Mouse (Mus musculus) G1E (cell line): ENCODE data around the gene Cdc42bpg. TPM values are rescaled to one million over a fixed set of nuclear protein-coding genes. Genes with fewer than 3 reads are reported as not detected.

Experiments used
- ATAC-seq: 2 replicates; pipeline ENCODE4 v1.8.0; 2016; ENCODE audit warnings: mild to moderate bottlenecking; ENCODE audit not compliant: insufficient number of reproducible peaks, poor library complexity, low FRiP score, severe bottlenecking; ENCODE audit errors: extremely low read depth
- DNase-seq: peaks from one replicate; pipeline ENCODE4 v3.0.0; 2012; ENCODE audit warnings: low spot score
- H3K27me3 ChIP-seq: 2 replicates; pipeline ENCODE4 v1.6.1; 2012; ENCODE audit warnings: mild to moderate bottlenecking, low read length, inconsistent platforms; ENCODE audit not compliant: insufficient read depth
- H3K36me3 ChIP-seq: replicated peaks from 2 replicates; pipeline ENCODE3; 2012; ENCODE audit warnings: mild to moderate bottlenecking, inconsistent platforms
- H3K4me1 ChIP-seq: 2 replicates; pipeline ENCODE4 v1.6.1; 2012; ENCODE audit warnings: low read depth, low read length, inconsistent platforms, mixed read lengths; ENCODE audit not compliant: insufficient read depth
- H3K4me3 ChIP-seq: 2 replicates; pipeline ENCODE4 v1.5.1; 2012; ENCODE audit warnings: low read depth, mild to moderate bottlenecking, inconsistent platforms, low read length, moderate library complexity, mixed read lengths
- H3K9me3 ChIP-seq: replicated peaks from 2 replicates; pipeline ENCODE4 v1.6.1; 2012; ENCODE audit warnings: inconsistent platforms
- CTCF ChIP-seq: IDR thresholded peaks from 2 replicates; pipeline ENCODE4 v1.5.1; 2012; ENCODE audit warnings: low read depth, low read length, inconsistent platforms, mixed read lengths
- GATA1 ChIP-seq: IDR thresholded peaks from 2 replicates; pipeline ENCODE4 v1.6.1; 2012; ENCODE audit warnings: borderline replicate concordance, low read length, inconsistent platforms, mixed read lengths
- GATA2 ChIP-seq: IDR thresholded peaks from 2 replicates; pipeline ENCODE4 v1.6.1; 2012; ENCODE audit warnings: low read depth, low read length, inconsistent platforms, borderline replicate concordance
- POLR2AphosphoS5 ChIP-seq: IDR thresholded peaks from 2 replicates; pipeline ENCODE4 v1.6.1; 2012; ENCODE audit warnings: low read depth, low read length, inconsistent platforms; ENCODE audit not compliant: insufficient replicate concordance
- TAL1 ChIP-seq: conservative IDR thresholded peaks from 2 replicates; pipeline ENCODE4 v1.6.1; 2012; ENCODE audit warnings: low read depth, low read length, inconsistent platforms, mixed read lengths
- polyA plus RNA-seq: library from polyadenylated mRNA; stranded (reverse); fragments of >175 nt; gene quantifications from 2 replicates; pipeline ENCODE4 v1.2.3, GENCODE M21; 2012
- total RNA-seq, 2 experiments: library from RNA; stranded (forward) in 1 of 2; stranded (reverse) in 1 of 2; fragments of 200-1000 nt in 1 of 2; fragments of >200 nt in 1 of 2; fragmentation: Nextera tagmentation in 1 of 2; gene quantifications; 2 replicates each; pipeline ENCODE4 v1.2.3; 2014 to 2017

The Cdc42bpg gene
- total and polyA plus RNA-seq, 3 experiments: 2.0 to 14.1 (median 5.0) TPM

DNA sequence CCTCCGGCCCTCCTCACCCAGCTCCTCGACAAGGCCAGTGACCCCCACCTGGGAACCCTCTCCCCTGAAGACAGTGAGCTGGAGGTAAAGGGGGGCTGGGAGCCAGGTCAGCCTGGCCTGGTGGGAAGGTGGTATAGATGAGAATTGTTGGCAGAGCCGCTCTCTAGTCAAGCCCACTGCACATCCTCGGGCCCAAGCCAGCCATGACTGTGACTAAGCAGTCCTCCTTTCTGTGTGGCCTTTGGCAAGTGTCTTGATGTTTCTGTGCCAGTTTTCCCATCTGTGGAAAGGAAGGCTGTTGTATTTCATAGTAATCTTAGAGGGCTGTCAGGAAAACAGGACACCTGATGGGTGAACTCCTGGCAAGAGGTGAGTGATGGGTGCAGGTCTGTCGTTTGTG is 37.7 kb downstream of the Cdc42bpg start:
- DNase-seq (no peak), ATAC-seq (no peak)
- TF ChIP-seq CTCF (no peak), GATA2 (no peak), GATA1 (no peak), POLR2AphosphoS5 (no peak), TAL1 (no peak)
- Histone ChIP-seq H3K9me3 (no peaks in the 10 kb centered on the region), H3K36me3 (peaks cover 88% of the 10 kb centered on the region), H3K27me3 (no peaks in the 10 kb centered on the region), H3K4me3 (no peak overlapping the region), H3K4me1 (peaks cover 40% of the 10 kb centered on the region)

DNA sequence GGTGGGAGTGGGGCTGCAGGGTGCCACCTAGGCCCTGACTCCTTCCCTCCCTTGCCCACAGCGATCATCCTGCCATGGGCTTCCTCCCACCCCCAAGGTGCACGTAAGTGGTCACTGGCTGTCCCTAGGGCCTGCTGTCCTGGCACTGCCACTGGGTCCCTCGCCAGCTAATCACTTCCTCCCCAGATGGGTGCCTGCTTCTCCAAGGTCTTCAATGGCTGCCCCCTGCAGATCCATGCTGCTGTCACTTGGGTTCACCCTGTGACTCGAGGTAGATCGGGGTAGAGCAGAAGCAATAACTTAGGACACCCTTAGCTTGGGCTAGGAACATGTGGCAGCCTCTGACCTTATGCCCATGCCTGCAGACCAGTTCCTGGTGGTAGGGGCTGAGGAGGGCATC is 39.8 kb downstream of the Cdc42bpg start:
- H3K4me1 ChIP-seq: peaks cover 22% of the 10 kb centered on the region
- no peak for TF ChIP-seq CTCF

DNA sequence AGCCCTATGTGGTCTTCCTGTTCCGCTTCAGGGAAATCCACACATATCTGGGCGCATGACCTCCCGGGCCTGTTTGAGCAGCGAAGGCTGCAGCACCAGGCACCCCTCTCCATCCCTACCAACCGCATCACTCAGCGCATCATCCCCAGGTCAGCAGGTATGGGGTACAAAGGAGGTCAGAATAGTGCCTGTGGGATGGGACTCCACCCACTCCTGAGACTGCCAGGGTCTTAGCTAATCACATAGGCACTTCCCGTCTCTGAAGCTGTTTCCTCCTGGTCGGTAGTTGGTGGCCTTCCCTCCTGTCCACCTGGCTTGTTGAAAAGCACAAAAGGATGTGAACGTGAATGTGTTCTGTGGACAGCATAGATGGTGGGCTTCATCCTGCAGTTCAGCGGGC is 40.4 kb downstream of the Cdc42bpg start:
- H3K27me3 ChIP-seq: no peaks in the 10 kb centered on the region
- DNase-seq: no peak
- peaks cover 97% of the 10 kb centered on the region for H3K36me3 ChIP-seq
- ATAC-seq: no peak
- no peaks in the 10 kb centered on the region for H3K9me3 ChIP-seq
- H3K4me3 ChIP-seq: no peak overlapping the region
- TF ChIP-seq CTCF (no peak), GATA1 (no peak), POLR2AphosphoS5 (no peak), GATA2 (no peak), TAL1 (no peak)
- H3K4me1 ChIP-seq: peaks cover 16% of the 10 kb centered on the region

More for the DNA sequence above, 39.8 kb downstream of the Cdc42bpg start:
- no peak overlapping the region for H3K4me3 ChIP-seq
- H3K9me3 ChIP-seq: no peaks in the 10 kb centered on the region
- no peak for DNase-seq
- H3K27me3 ChIP-seq: no peaks in the 10 kb centered on the region
- ATAC-seq: no peak
- H3K36me3 ChIP-seq: peaks cover 92% of the 10 kb centered on the region

DNA sequence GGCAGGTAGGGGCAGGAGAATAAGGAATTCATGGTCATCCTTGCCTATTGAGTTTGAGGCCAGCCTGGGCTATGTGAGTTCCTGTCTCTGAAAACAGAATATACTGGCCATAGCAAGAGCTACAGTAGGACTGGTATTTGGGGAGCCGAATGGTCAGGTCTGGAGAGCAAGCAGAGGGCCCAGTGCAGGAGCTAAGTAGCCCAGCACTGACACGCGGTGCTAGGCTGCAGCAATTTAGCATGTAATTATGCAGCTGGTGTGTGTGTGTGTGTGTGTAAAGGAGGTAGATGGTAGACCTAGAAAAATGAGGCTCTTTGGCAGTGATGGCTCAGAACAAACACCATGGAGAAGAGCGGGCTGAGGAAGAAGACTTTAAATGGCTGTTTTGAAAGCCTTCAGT is 41.4 kb downstream of the Cdc42bpg start:
- no peak for ATAC-seq
- Histone ChIP-seq H3K36me3 (peaks cover 94% of the 10 kb centered on the region), H3K9me3 (no peaks in the 10 kb centered on the region), H3K27me3 (no peaks in the 10 kb centered on the region), H3K4me3 (no peak overlapping the region), H3K4me1 (peaks cover 11% of the 10 kb centered on the region)
- DNase-seq: no peak
- TF ChIP-seq GATA1: no peak
- TF ChIP-seq GATA2: no peak
- no peak for TF ChIP-seq CTCF
- no peak for TF ChIP-seq TAL1
- TF ChIP-seq POLR2AphosphoS5: no peak

DNA sequence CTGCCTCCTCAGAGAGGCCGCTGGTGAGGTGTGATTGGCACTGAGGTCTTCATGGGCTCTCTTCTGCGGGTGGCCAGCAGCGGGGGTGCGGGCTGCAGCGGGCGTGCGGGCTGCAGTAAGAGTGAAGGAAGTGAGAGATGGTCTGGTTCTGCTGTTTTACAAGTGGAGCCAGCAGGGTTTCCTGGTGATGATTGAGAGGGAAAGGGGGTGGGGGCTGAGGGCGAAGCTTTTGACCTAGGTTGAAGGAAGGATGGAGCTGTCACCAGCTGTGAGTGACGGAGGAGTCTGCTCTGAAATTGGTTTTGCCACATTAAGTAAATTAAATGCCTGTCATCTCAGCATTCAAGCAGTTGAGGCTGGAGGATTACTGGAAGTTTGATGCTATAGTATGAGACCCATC is 42.5 kb downstream of the Cdc42bpg start:
- ATAC-seq (no peak), DNase-seq (no peak)
- peaks cover 94% of the 10 kb centered on the region for H3K36me3 ChIP-seq
- TF ChIP-seq POLR2AphosphoS5 (no peak), CTCF (no peak), GATA2 (no peak), GATA1 (no peak), TAL1 (no peak)
- no peaks in the 10 kb centered on the region for H3K9me3 ChIP-seq
- H3K4me3 ChIP-seq: no peak overlapping the region
- H3K27me3 ChIP-seq: no peaks in the 10 kb centered on the region
- peaks cover 7% of the 10 kb centered on the region for H3K4me1 ChIP-seq

DNA sequence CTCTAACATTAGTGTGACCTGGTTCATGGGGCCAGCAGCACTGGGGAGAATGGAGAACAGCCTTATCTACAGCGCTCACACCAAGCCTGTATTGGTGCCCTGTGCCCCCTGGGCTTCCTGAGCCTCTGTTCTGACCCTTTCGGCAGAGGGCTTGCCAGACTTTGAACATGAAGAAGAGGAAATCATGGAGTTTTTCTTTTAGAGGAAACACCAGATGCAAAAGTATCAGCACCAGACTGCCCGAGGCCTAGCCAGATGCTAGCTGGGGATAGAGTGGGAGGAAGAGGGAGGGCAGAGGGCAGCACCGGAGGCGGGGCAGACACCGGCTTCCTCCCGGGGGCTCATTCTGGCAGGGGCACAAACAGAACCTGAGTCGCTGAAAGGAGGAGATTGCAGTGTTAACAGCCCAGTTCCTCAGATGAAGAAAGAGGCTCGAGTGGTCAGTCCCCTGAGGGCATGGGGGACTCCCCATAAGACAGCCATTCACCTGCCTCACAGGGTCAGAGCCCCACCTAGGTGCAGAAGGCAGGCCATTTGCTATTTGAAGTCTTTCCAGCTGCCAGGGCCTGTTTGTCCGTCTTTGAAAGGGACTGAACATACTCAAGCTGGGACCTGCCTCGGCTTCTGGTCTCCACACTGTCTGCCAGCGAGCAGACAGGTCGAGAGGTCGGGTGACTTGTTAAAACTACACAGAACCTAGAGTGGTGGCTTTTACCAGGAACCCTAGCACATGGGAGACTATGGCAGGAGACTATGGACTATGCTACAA is 43.1 kb downstream of the Cdc42bpg start:
- DNase-seq (no peak), ATAC-seq (no peak)
- Histone ChIP-seq H3K4me3 (no peak overlapping the region), H3K27me3 (no peaks in the 10 kb centered on the region), H3K9me3 (no peaks in the 10 kb centered on the region), H3K36me3 (peaks cover 94% of the 10 kb centered on the region), H3K4me1 (peaks cover 7% of the 10 kb centered on the region)
- TF ChIP-seq GATA1: no peak
- TF ChIP-seq TAL1: no peak
- no peak for TF ChIP-seq GATA2
- no peak for TF ChIP-seq CTCF
- no peak for TF ChIP-seq POLR2AphosphoS5
